Mouse (Mus musculus): ENCODE data around the gene Fam167b.

Gene Fam167b

GRCm38 (mm10) chr4:129608426-129609025, 30.2 kb upstream of the Fam167b start:
- peak; percentile 92 for DNase-seq (ENCODE audit: low spot score)

GRCm38 (mm10) chr4:129600233-129601158, 22.1 kb upstream of the Fam167b start, which contains the start of the genes Eif3i and Tmem234:
Gene Eif3i (minus strand): TSS chr4:129600648.
Gene Tmem234 (plus strand): TSS chr4:129600668.
- peak; percentile 92 for DNase-seq (ENCODE audit: low spot score)

GRCm38 (mm10) chr4:129588865-129589264, 10.5 kb upstream of the Fam167b start:
- no peak for DNase-seq (ENCODE audit: low spot score)

GRCm38 (mm10) chr4:129586943-129587342, 8.6 kb upstream of the Fam167b start:
- DNase-seq (ENCODE audit: low spot score), result no peak

- no peak for DNase-seq (ENCODE audit: low spot score)
Measured at GRCm38 (mm10) chr4:129585773-129586172, 7.4 kb upstream of the Fam167b start.

GRCm38 (mm10) chr4:129584884-129585608, 6.7 kb upstream of the Fam167b start:
- DNase-seq (ENCODE audit: low spot score), result peak; percentile 90

GRCm38 (mm10) chr4:129584370-129584769, 6.0 kb upstream of the Fam167b start:
- DNase-seq (ENCODE audit: low spot score), result no peak

- DNase-seq (ENCODE audit: low spot score), result no peak
Measured at GRCm38 (mm10) chr4:129582251-129582650, 3.9 kb upstream of the Fam167b start.

DNA sequence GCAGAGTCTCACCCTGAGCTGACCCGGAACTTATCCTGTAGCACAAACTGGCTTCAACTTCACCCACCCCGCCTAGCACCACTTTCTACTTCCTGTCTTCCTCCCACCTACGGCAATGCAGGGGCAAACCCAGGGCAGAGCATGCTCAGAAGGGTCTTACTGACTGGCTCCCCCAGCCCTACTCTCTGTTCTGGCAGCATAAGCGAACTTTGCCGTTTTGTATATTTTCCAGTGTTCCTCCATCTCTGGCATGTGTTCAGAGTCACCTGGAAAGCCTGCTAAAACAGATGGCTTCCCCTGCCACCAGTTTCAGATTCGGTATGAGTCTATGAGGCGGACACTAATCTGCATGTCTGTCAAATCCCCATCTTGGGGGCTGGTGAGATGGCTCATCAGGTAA, 2.0 kb upstream of the Fam167b start:
- DNase-seq (ENCODE audit: low spot score), result no peak

DNA sequence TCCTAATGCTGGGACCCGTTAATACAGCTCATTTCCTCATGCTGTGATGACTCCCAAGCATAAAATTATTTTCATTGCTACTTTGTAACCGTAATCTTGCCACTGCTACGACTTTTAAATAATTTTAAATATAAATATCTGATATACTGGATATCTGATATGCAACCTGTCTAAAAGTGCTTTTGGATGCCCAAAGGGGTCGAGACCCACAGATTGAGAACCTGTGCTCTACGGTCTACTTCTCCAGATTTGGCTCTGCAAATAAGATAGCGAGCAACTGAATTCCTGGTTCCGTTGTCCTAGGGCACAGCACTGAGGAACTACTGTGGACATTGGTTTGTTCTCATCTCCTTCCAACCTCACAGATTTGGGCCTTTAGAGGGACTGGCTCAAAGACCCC, 661 bp downstream of the Fam167b start:
- DNase-seq (ENCODE audit: low spot score), result no peak

GRCm38 (mm10) chr4:129576863-129577491, 1.4 kb downstream of the Fam167b start:
- peak; percentile 81 for DNase-seq (ENCODE audit: low spot score)

DNA sequence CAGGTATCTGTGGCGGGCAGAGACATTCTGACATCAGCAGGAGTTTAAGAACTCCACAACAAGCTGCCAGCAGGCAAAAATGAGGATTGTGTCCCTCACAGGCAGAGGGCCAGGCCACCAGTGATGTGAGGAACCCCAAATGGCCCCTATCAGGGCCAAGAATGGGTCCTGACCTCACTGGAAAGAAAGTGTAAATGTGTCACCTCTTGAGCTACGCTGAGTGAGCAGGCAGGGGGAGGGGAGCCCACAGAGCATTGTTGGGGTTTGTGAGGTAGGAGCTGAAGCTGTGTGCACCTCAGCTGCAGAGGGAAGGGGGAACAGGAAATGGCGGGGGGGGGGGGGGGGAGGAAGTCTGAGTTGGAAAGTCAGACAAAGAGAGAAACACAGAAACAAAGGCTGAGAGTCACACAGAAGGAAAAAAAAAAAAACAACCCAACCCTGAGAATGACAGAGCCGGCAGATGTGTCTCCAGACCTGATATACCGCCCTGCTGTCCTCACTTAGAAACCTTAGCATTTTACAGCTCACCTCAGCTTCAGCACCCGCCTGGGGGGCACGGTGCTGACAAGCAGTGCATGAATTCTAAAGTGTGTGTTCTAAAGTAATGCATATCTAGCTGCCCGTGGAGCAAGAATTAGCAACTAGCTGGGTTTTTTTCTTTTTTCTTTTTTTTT, 3.0 kb downstream of the Fam167b start:
- no peak for DNase-seq (ENCODE audit: low spot score)

DNA sequence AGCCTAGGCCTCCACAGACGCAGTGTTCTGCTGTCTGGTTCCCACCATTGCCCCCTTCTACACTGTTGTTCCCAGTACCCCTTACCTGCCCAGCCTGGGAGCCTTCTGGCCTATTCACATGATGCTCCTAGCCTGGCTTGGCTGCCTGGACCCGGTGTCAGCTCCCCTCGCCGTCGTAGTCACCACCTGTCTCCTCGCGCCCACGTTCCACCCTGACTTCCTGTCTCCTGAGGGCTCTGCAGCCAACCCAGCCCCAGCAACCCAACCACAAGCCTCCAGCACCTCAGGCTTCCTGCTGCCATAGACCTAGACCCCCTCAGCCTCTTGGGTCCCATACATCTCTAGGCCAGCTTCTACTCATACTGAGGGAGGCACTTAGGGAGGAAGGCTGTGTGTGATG, 4.9 kb downstream of the Fam167b start, which contains the start of gene Lck:
Lck (minus strand) TSS at position 212 of the 400 bp plus-strand sequence.
- DNase-seq (ENCODE audit: low spot score), result no peak

DNA sequence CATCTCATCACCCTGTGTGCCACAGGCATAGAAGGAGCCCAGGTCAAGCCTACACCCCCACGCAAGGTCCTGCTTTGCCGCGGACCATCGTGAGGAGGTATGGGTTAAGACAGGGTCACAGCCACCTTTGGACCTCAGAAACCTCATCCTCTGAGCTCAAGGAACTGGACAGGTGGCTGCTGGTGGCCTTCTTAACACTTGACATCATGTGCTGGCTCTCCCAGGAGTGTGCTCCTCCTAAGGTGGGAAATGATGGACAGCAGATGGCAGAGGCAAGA, 5.3 kb downstream of the Fam167b start:
- no peak for DNase-seq (ENCODE audit: low spot score)

DNA sequence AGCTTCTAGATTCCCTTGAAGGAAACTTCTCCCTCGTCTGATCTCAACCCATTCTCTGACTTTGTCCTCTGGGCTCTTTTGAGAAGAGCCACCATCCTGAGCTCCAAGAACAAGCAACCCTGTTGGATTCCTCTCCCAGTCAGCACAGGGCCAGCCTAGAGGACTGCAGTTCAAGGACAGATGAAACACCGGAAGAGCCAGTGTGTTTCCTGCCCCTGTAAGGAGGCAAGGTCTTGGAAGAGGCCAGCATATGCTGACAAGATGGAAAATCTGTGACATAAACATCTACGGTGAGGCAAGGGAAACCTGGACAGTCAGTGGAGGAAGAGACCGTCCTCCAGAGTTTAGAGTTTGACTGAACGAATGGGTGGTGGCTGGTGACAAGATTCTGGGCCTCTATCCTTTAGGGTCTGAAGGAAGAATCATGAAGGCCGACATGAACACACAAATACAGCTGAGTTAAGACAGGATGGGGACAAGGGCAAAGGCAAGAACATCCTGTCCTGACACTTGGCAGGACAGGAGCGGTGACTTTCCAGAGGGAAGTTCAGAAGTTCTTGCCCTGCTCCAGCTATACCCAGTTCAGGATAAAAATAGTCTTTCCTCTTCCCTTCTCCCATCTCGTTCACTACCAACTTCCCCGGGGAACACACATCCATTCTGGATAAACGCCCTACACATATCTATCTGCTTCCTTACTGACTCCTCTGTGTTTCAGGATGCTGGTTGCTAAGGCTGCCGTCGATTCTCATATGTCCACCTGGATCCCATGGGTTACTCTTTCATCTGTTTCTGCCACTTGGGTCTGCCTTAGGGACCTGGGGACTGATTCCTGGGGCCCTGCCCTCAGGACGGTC, 5.9 kb downstream of the Fam167b start:
- DNase-seq (ENCODE audit: low spot score), result no peak

GRCm38 (mm10) chr4:129571551-129572084, 6.7 kb downstream of the Fam167b start:
- no peak for DNase-seq (ENCODE audit: low spot score)

GRCm38 (mm10) chr4:129570028-129570427, 8.3 kb downstream of the Fam167b start:
- DNase-seq (ENCODE audit: low spot score), result no peak

DNA sequence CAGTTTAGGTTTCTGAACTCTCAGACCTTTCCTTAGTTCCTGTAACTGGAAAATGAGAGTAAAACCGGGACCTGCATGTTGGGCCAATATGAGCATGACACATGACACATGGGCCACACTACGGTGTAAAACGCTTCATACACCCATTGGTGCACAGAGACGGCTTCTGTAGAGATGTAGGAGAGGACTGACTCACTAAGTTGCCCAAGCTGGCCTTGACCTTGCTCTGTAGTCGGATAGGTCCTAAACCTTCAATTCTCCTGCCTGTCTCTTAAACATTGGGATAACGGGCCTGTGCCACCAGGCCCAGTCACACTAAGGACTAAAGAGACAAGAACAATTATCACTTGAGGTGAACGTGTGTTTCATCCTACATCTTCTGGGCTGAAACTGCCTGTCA, 10.0 kb downstream of the Fam167b start:
- DNase-seq (ENCODE audit: low spot score), result no peak

- DNase-seq (ENCODE audit: low spot score), result no peak
Measured at GRCm38 (mm10) chr4:129565139-129565538, 13.2 kb downstream of the Fam167b start.

- peak; percentile 77 for DNase-seq (ENCODE audit: low spot score)
Measured at GRCm38 (mm10) chr4:129563718-129564117, 14.6 kb downstream of the Fam167b start.
